Comparison of ENCODE assay signal across 28 mouse cellular contexts in genomic region chr2:113379639-113380038, GRCm38 (mm10). TPM values are rescaled to one million over a fixed set of nuclear protein-coding genes. Genes with fewer than 3 reads are reported as not detected.
DNase-seq lines count a peak whose midpoint lies in the region; ATAC-seq and TF ChIP-seq lines count a peak whose summit lies in the region.
"Had no signal": no experiment of that assay in that cellular context is flagged by ENCODE, and none has a peak within 500 bp of the region (broad histone marks: within the 10 kb centered on the region; RNA-seq: fewer than 3 reads in every experiment).

No protein-coding gene starts in this region.

- TF ChIP-seq CTCF in kidney, postnatal 0 days (IDR thresholded peaks at IDR 0.05; ENCODE audit: low read depth), result no peak
- TF ChIP-seq CTCF in small intestine, adult 2 months (IDR thresholded peaks at IDR 0.05; ENCODE audit: extremely low read depth, insufficient read length, insufficient replicate concordance, low read depth, low read length), result no peak

- no peak overlapping the region for H3K27ac ChIP-seq in kidney, embryonic 16.5 days (ENCODE audit: low read length)
- no peak overlapping the region for H3K27ac ChIP-seq in intestine, embryonic 15.5 days
- no peak overlapping the region for H3K27ac ChIP-seq in kidney, postnatal 0 days
- peak overlapping the region; percentile 19; the same call in 1 of the 2 replicates for H3K27ac ChIP-seq in small intestine, adult 2 months (ENCODE audit: insufficient read depth, low read depth, low read length)
- H3K27ac ChIP-seq: embryonic facial prominence, embryonic 15.5 days; forebrain, embryonic 15.5 days; heart, embryonic 13.5 days; hindbrain, embryonic 12.5 days; limb, embryonic 12.5 days; neural tube, embryonic 12.5 days; stomach, embryonic 15.5 days had no signal

- no peaks in the 10 kb centered on the region for H3K36me3 ChIP-seq in kidney, embryonic 16.5 days (ENCODE audit: insufficient read depth, low read length)
- no peaks in the 10 kb centered on the region for H3K36me3 ChIP-seq in intestine, embryonic 15.5 days
- no peaks in the 10 kb centered on the region for H3K36me3 ChIP-seq in kidney, postnatal 0 days (ENCODE audit: insufficient read depth, low read length)
- no peaks in the 10 kb centered on the region for H3K36me3 ChIP-seq in small intestine, adult 2 months (ENCODE audit: control insufficient read depth, insufficient read depth, low read length)
- H3K36me3 ChIP-seq: embryonic facial prominence, embryonic 15.5 days; forebrain, embryonic 15.5 days; G1E; heart, embryonic 13.5 days; hindbrain, embryonic 12.5 days; limb, embryonic 12.5 days; neural tube, embryonic 12.5 days; stomach, embryonic 15.5 days had no signal

- no peaks in the 10 kb centered on the region for H3K27me3 ChIP-seq in kidney, embryonic 16.5 days (ENCODE audit: insufficient read depth, low read length)
- no peaks in the 10 kb centered on the region for H3K27me3 ChIP-seq in intestine, embryonic 15.5 days (replicated peaks)
- no peaks in the 10 kb centered on the region for H3K27me3 ChIP-seq in kidney, postnatal 0 days (ENCODE audit: insufficient read depth, low read length)
- no peaks in the 10 kb centered on the region for H3K27me3 ChIP-seq in small intestine, adult 2 months (ENCODE audit: control insufficient read depth, insufficient read depth, low read length)
- H3K27me3 ChIP-seq: CH12.LX; embryonic facial prominence, embryonic 15.5 days; forebrain, embryonic 15.5 days; heart, embryonic 13.5 days; hindbrain, embryonic 12.5 days; limb, embryonic 12.5 days; neural tube, embryonic 12.5 days; Patski; stomach, embryonic 15.5 days had no signal

- WGBS in kidney, embryonic 16.5 days, result 78% methylated on average over 1 of the region's 1 CpGs
- WGBS in intestine, embryonic 15.5 days, result 56% methylated on average over 1 of the region's 1 CpGs
- 63% methylated on average over 1 of the region's 1 CpGs for WGBS in kidney, postnatal 0 days
- 23% methylated on average over 1 of the region's 1 CpGs for WGBS in small intestine, adult 2 months

- H3K4me2 ChIP-seq in kidney, embryonic 16.5 days (replicated peaks; ENCODE audit: low read depth, low read length), result no peak overlapping the region
- no peak overlapping the region for H3K4me2 ChIP-seq in intestine, embryonic 15.5 days (replicated peaks)
- H3K4me2 ChIP-seq in kidney, postnatal 0 days (ENCODE audit: low read length), result no peak overlapping the region
- H3K4me2 ChIP-seq: embryonic facial prominence, embryonic 15.5 days; forebrain, embryonic 15.5 days; heart, embryonic 13.5 days; hindbrain, embryonic 12.5 days; limb, embryonic 12.5 days; liver, embryonic 11.5 days; neural tube, embryonic 12.5 days; stomach, embryonic 15.5 days had no signal

- no peak overlapping the region for H3K9ac ChIP-seq in kidney, embryonic 16.5 days (replicated peaks; ENCODE audit: low read length)
- H3K9ac ChIP-seq in intestine, embryonic 15.5 days, result no peak overlapping the region
- no peak overlapping the region for H3K9ac ChIP-seq in kidney, postnatal 0 days (ENCODE audit: low read depth, low read length)
- H3K9ac ChIP-seq: embryonic facial prominence, embryonic 15.5 days; forebrain, embryonic 15.5 days; heart, embryonic 13.5 days; hindbrain, embryonic 12.5 days; limb, embryonic 12.5 days; neural tube, embryonic 12.5 days; stomach, embryonic 15.5 days had no signal

- no peak for ATAC-seq in kidney, embryonic 16.5 days (ENCODE audit: low FRiP score, low TSS enrichment)
- peak; percentile 50 for ATAC-seq in intestine, embryonic 15.5 days
- ATAC-seq in kidney, postnatal 0 days (replicated peaks; ENCODE audit: low FRiP score, low read depth), result 0 out of 2 replicates have a peak, but pooled peaks have one; percentile 60
- ATAC-seq: forebrain, embryonic 15.5 days; Patski had no signal

- H3K9me3 ChIP-seq in kidney, embryonic 16.5 days (ENCODE audit: low read length), result no peaks in the 10 kb centered on the region
- H3K9me3 ChIP-seq in intestine, embryonic 15.5 days, result no peaks in the 10 kb centered on the region
- H3K9me3 ChIP-seq in kidney, postnatal 0 days (replicated peaks; ENCODE audit: low read length), result no peaks in the 10 kb centered on the region
- H3K9me3 ChIP-seq: embryonic facial prominence, embryonic 15.5 days; forebrain, embryonic 15.5 days; heart, embryonic 13.5 days; hindbrain, embryonic 12.5 days; limb, embryonic 12.5 days; neural tube, embryonic 12.5 days; stomach, embryonic 15.5 days had no signal

- peaks cover 15% of the 10 kb centered on the region; the same call in 1 of the 2 replicates for H3K4me1 ChIP-seq in kidney, embryonic 16.5 days (ENCODE audit: insufficient read depth, low read length)
- no peaks in the 10 kb centered on the region; the same call in 1 of the 2 replicates for H3K4me1 ChIP-seq in intestine, embryonic 15.5 days (replicated peaks)
- H3K4me1 ChIP-seq in kidney, postnatal 0 days (replicated peaks; ENCODE audit: insufficient read depth, low read length), result no peaks in the 10 kb centered on the region
- H3K4me1 ChIP-seq in small intestine, adult 2 months (ENCODE audit: control insufficient read depth, insufficient read depth, insufficient read length, low read length), result peaks cover 14% of the 10 kb centered on the region; the same call in 1 of the 2 replicates
- H3K4me1 ChIP-seq: embryonic facial prominence, embryonic 15.5 days; forebrain, embryonic 15.5 days; hindbrain, embryonic 12.5 days; limb, embryonic 12.5 days; neural tube, embryonic 12.5 days; stomach, embryonic 15.5 days had no signal

- no peak overlapping the region for H3K4me3 ChIP-seq in kidney, embryonic 16.5 days (ENCODE audit: low read length)
- H3K4me3 ChIP-seq in intestine, embryonic 15.5 days (replicated peaks), result no peak overlapping the region
- no peak overlapping the region for H3K4me3 ChIP-seq in kidney, postnatal 0 days (replicated peaks; ENCODE audit: low read depth, low read length)
- no peak overlapping the region for H3K4me3 ChIP-seq in small intestine, adult 2 months (ENCODE audit: low read depth, low read length)
- H3K4me3 ChIP-seq: embryonic facial prominence, embryonic 15.5 days; forebrain, embryonic 15.5 days; heart, embryonic 13.5 days; hindbrain, embryonic 12.5 days; limb, embryonic 12.5 days; neural tube, embryonic 12.5 days; stomach, embryonic 15.5 days had no signal

- TF ChIP-seq POLR2A in small intestine, adult 2 months (IDR thresholded peaks at IDR 0.05; ENCODE audit: low read depth, low read length), result no peak

- peak; percentile 60 for DNase-seq in kidney, adult 18-20 months
- no peak for DNase-seq in kidney, postnatal 0 days (ENCODE audit: low spot score)
- DNase-seq in thymus, postnatal 14 days, result no peak
- no peak for DNase-seq in yolk sac, embryonic 10.5 days (ENCODE audit: low spot score)
- DNase-seq: adrenal gland, adult 2 months; B cell, adult 2 months; cerebellum, adult 11 months; cerebellum, adult 9-11 months; gastrocnemius, postnatal 10 days; heart, postnatal 14 days; lung, adult 18-20 months; lung, postnatal 4 days; midbrain, embryonic 14.5 days; thymus, adult 18-20 months had no signal

RNA-seq across cellular contexts. Expression of gene Fmn1, which starts 52.1 kb away (rescaled TPM):
- 7.4 and 11.0 TPM in 2 replicates for polyA plus RNA-seq in kidney, embryonic 16.5 days (2015; fragmentation: Nextera tagmentation; extraction: Ambion mirVana)
- polyA plus RNA-seq in intestine, embryonic 15.5 days (2015; fragmentation: Nextera tagmentation; extraction: Ambion mirVana), result 4.7 and 5.5 TPM in 2 replicates
- 7.6 and 8.0 TPM in 2 replicates for polyA plus RNA-seq in kidney, postnatal 0 days (2015; fragmentation: Nextera tagmentation; extraction: Ambion mirVana)
- polyA plus RNA-seq in small intestine, adult 2 months (2012; rRNA removed), result 2.9 and 11.5 TPM in 2 replicates
- polyA plus RNA-seq: G1E had no signal
